Mouse (Mus musculus): Measurements from ENCODE around the gene Spns3.

DNA sequence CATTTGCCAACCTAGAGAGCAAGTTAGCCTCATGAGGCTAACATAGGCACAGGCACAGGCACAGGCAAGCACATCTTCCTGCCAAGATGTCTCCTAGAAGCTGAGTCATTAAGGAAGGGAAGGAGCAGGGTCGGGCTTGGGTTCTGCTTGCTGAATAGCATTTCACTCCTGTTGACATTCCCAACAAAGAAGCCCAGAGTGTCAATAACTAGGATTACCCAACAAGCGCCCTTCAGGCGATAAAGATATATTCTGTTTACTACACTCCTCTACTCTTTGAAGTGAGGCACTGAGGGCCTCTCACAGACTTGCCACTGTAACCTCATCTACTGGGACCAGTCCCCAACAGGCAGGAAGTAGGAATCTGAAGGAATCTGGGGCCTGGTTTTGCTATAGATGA lies 54.2 kb downstream of the Spns3 start:
- TF ChIP-seq MAX (IDR thresholded peaks at IDR 0.05; ENCODE audit: low read depth) (no peak), MYOD1 (IDR thresholded peaks at IDR 0.05; ENCODE audit: control insufficient read depth in 1 of 3, insufficient read length in 2 of 3, low read depth in 2 of 3) (no peak), POLR2A (IDR thresholded peaks at IDR 0.05; ENCODE audit: insufficient read length, low read depth) (no peak), POLR2AphosphoS2 (IDR thresholded peaks at IDR 0.05; ENCODE audit: insufficient read length, low read depth) (no peak), TCF12 (IDR thresholded peaks at IDR 0.05; ENCODE audit: insufficient read depth, poor library complexity, severe bottlenecking) (no peak), USF1 (IDR thresholded peaks at IDR 0.05; ENCODE audit: low read depth) (no peak), CEBPB (IDR thresholded peaks at IDR 0.05; ENCODE audit: insufficient read depth, poor library complexity, severe bottlenecking) (no peak), MYOG (IDR thresholded peaks at IDR 0.05; ENCODE audit: control insufficient read depth in 1 of 3, insufficient read depth in 1 of 3, insufficient read length in 2 of 3, low read depth in 2 of 3) (no peak), E2F4 (IDR thresholded peaks at IDR 0.05; ENCODE audit: insufficient read depth) (no peak), REST (IDR thresholded peaks at IDR 0.05; ENCODE audit: insufficient read depth, insufficient read length) (no peak), TCF3 (IDR thresholded peaks at IDR 0.05; ENCODE audit: insufficient read length, low read depth) (no peak)

Measured in myocyte (in vitro differentiated cells).